Mouse (Mus musculus) liver, adult 2 months (tissue): ENCODE measurements around the gene Rexo1. TPM values are rescaled to one million over a fixed set of nuclear protein-coding genes. Genes with fewer than 3 reads are reported as not detected.

ENCODE experiments used
- DNase-seq: peaks from one replicate; pipeline ENCODE4 v3.0.0-alpha.2; 2011; ENCODE audit warnings: low read depth, low spot score; ENCODE audit errors: extremely low read depth
- H3K27ac ChIP-seq: fragments of 200-500 bp; replicated peaks from 2 replicates; pipeline ENCODE4 v1.5.1; 2012; ENCODE audit warnings: low read depth, mild to moderate bottlenecking, control low read depth, inconsistent platforms, low read length; ENCODE audit not compliant: insufficient read depth
- H3K27me3 ChIP-seq: fragments of 200-500 bp; 2 replicates; pipeline ENCODE4 v1.6.1; 2012; ENCODE audit warnings: mild to moderate bottlenecking, moderate library complexity, low read length, inconsistent platforms; ENCODE audit not compliant: control insufficient read depth, insufficient read depth
- H3K36me3 ChIP-seq: fragments of 200-500 bp; 2 replicates; pipeline ENCODE4 v1.6.1; 2012; ENCODE audit warnings: low read length, inconsistent platforms; ENCODE audit not compliant: control insufficient read depth, insufficient read depth
- H3K4me1 ChIP-seq: fragments of 200-500 bp; 2 replicates; pipeline ENCODE4 v1.6.1; 2011; ENCODE audit warnings: low read length; ENCODE audit not compliant: control insufficient read depth, insufficient read depth
- H3K4me3 ChIP-seq: fragments of 200-500 bp; 2 replicates; pipeline ENCODE4 v1.5.1; 2011; ENCODE audit warnings: low read depth, mild to moderate bottlenecking, control low read depth, low read length, moderate library complexity; ENCODE audit not compliant: insufficient read depth
- H3K79me2 ChIP-seq: fragments of 200-500 bp; 2 replicates; pipeline ENCODE4 v1.6.1; 2012; ENCODE audit warnings: inconsistent platforms, mild to moderate bottlenecking, low read length, moderate library complexity; ENCODE audit not compliant: control insufficient read depth, insufficient read depth
- H3K9ac ChIP-seq: fragments of 200-500 bp; 2 replicates; pipeline ENCODE4 v1.6.1; 2012; ENCODE audit warnings: low read depth, mild to moderate bottlenecking, control low read depth, inconsistent platforms, low read length
- CTCF ChIP-seq: fragments of 200-500 bp; IDR thresholded peaks from 2 replicates; pipeline ENCODE4 v1.5.1; 2011; ENCODE audit warnings: low read depth, low read length, control low read depth
- POLR2A ChIP-seq: fragments of 200-500 bp; IDR thresholded peaks from 2 replicates; pipeline ENCODE4 v1.6.1; 2011; ENCODE audit warnings: low read length, control low read depth; ENCODE audit not compliant: insufficient read depth; ENCODE audit errors: extremely low read depth
- WGBS: fragments of 180-500 bp; shearing (Covaris S2); methylation state at CpG from one replicate; pipeline ENCODE4 v1.1.7; 2018; 5-methylcytosine and 5-hydroxymethylcytosine counted together
- polyA plus RNA-seq: library from polyadenylated mRNA; depleted of rRNA; stranded (reverse); fragments of >200 nt; gene quantifications from 2 replicates; pipeline ENCODE4 v1.2.3, GENCODE M21; 2012
- total RNA-seq: library from RNA; depleted of rRNA; stranded (reverse); fragments of >200 nt; gene quantifications from 2 replicates; pipeline ENCODE4 v1.2.3, GENCODE M21; 2014

The Rexo1 gene
- total and polyA plus RNA-seq, 2 experiments = 4.4 to 36.8 TPM

GRCm38 (mm10) chr10:80547539-80547938 is 13.8 kb downstream of the Rexo1 start:
- TF ChIP-seq POLR2A (no peak), CTCF (no peak)
- Histone ChIP-seq H3K27ac (no peak overlapping the region), H3K27me3 (no peaks in the 10 kb centered on the region), H3K9ac (no peak overlapping the region), H3K79me2 (no peaks in the 10 kb centered on the region), H3K4me1 (no peaks in the 10 kb centered on the region), H3K4me3 (no peak overlapping the region), H3K36me3 (peaks cover 17% of the 10 kb centered on the region)
- DNase-seq = no peak
- WGBS = 92% methylated on average over 15 of the region's 15 CpGs

DNA sequence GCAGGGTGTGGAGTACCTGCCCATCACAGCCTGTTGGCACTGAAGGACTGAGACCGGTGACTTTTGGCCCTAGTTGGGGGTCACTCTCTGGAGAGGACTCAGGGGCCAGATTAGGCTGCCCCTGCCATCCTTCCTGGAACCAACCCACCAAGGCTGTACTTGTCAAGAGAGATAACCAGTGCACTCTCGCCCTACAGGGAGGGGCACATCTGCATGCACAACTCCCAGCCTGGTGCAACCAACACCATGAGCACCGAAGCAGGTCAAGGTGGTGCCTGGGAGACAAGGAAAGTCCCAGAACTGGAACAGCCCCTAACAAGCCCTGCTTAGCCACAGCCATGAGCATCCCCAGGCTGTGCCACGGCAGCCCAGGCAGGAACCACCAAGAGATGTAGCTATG is 14.4 kb downstream of the Rexo1 start:
- TF ChIP-seq CTCF (no peak), POLR2A (no peak)
- peaks cover 17% of the 10 kb centered on the region for H3K36me3 ChIP-seq
- H3K79me2 ChIP-seq = no peaks in the 10 kb centered on the region
- no peak overlapping the region for H3K4me3 ChIP-seq
- 92% methylated on average over 4 of the region's 4 CpGs for WGBS
- DNase-seq = no peak
- no peaks in the 10 kb centered on the region for H3K4me1 ChIP-seq
- H3K9ac ChIP-seq = no peak overlapping the region
- H3K27ac ChIP-seq = no peak overlapping the region
- H3K27me3 ChIP-seq = no peaks in the 10 kb centered on the region

DNA sequence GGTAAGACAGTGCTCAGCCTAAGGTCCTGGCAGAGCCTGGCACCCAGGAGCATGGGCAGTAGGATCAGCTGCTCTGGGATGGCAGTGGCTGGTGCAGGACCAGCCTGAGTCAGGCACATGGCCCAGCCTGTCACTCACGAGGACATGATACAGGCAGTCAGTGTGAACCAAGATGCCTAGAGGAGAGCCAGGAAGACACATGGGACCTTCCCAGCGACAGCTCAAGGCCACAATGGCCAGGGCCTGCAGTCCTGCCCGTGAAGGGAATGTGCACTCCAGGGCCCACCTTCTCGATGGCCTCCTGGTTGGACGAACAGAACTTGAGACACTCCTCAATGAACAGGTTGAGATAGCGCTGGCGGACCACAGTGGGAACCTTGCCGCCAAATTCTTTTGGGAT is 15.8 kb downstream of the Rexo1 start:
- no peak overlapping the region for H3K4me3 ChIP-seq
- TF ChIP-seq CTCF (no peak), POLR2A (no peak)
- H3K27me3 ChIP-seq = no peaks in the 10 kb centered on the region
- WGBS = 88% methylated on average over 8 of the region's 8 CpGs
- peaks cover 17% of the 10 kb centered on the region for H3K36me3 ChIP-seq
- H3K4me1 ChIP-seq = no peaks in the 10 kb centered on the region
- no peak overlapping the region for H3K9ac ChIP-seq
- no peak for DNase-seq
- H3K79me2 ChIP-seq = no peaks in the 10 kb centered on the region
- H3K27ac ChIP-seq = no peak overlapping the region

GRCm38 (mm10) chr10:80543873-80544272 is 17.5 kb downstream of the Rexo1 start:
- Histone ChIP-seq H3K9ac (no peak overlapping the region), H3K4me3 (no peak overlapping the region), H3K36me3 (peaks cover 17% of the 10 kb centered on the region), H3K79me2 (no peaks in the 10 kb centered on the region), H3K27ac (no peak overlapping the region), H3K4me1 (no peaks in the 10 kb centered on the region), H3K27me3 (no peaks in the 10 kb centered on the region)
- WGBS = 95% methylated on average over 14 of the region's 14 CpGs
- DNase-seq = no peak
- no peak for TF ChIP-seq CTCF
- TF ChIP-seq POLR2A = no peak

GRCm38 (mm10) chr10:80539493-80539892 is 21.9 kb downstream of the Rexo1 start:
- no peaks in the 10 kb centered on the region for H3K4me1 ChIP-seq
- no peak overlapping the region for H3K27ac ChIP-seq
- no peak overlapping the region for H3K4me3 ChIP-seq
- no peak overlapping the region for H3K9ac ChIP-seq
- DNase-seq = no peak
- TF ChIP-seq CTCF = no peak
- 59% methylated on average over 4 of the region's 5 CpGs for WGBS
- H3K79me2 ChIP-seq = no peaks in the 10 kb centered on the region
- H3K27me3 ChIP-seq = no peaks in the 10 kb centered on the region
- peaks cover 4% of the 10 kb centered on the region; the same call in 1 of the 2 replicates for H3K36me3 ChIP-seq

GRCm38 (mm10) chr10:80538710-80539394 is 22.5 kb downstream of the Rexo1 start, which contains the start of gene Atp8b3:
Gene Atp8b3 (minus strand): TSS chr10:80539124.
- Histone ChIP-seq H3K27me3 (no peaks in the 10 kb centered on the region), H3K36me3 (no peaks in the 10 kb centered on the region), H3K79me2 (no peaks in the 10 kb centered on the region), H3K9ac (no peak within 1 kb of the TSS), H3K4me3 (peak within 1 kb of the TSS; percentile 25; the same call in 1 of the 2 replicates), H3K4me1 (no peaks in the 10 kb centered on the region), H3K27ac (no peak within 1 kb of the TSS)
- 7% methylated on average over 30 of the region's 30 CpGs for WGBS
- TF ChIP-seq POLR2A (no peak), CTCF (0 out of 2 replicates have a peak, but pooled peaks have one; percentile 27)
- peak; percentile 87 for DNase-seq
